Mouse (Mus musculus): ENCODE data around the gene Vmn1r32.

GRCm38 (mm10) chr6:66528386-66528785 lies 31.5 kb downstream of the Vmn1r32 start:
- TF ChIP-seq CTCF (IDR thresholded peaks at IDR 0.05; ENCODE audit: low read depth, low read length): no peak
- TF ChIP-seq POLR2A (IDR thresholded peaks at IDR 0.05; ENCODE audit: borderline replicate concordance, low read depth, low read length): no peak
